Mouse (Mus musculus) hindbrain, postnatal 0 days (tissue): ENCODE results near the gene Epn2. TPM values are rescaled to one million over a fixed set of nuclear protein-coding genes. Genes with fewer than 3 reads are reported as not detected.

Source experiments
- ATAC-seq: fragments of 200-750 bp; cut with Nextera tagmentation; 2 replicates; pipeline ENCODE4 v1.8.0; 2017; ENCODE audit warnings: mild to moderate bottlenecking, moderate TSS enrichment, moderate library complexity
- DNase-seq: peaks from one replicate; pipeline ENCODE4 v3.0.0-alpha.2; 2015; ENCODE audit warnings: low spot score
- H3K27ac ChIP-seq: fragments of 300-500 bp; sonication (generic); 2 replicates; pipeline ENCODE4 v1.5.1; 2014; ENCODE audit warnings: mild to moderate bottlenecking
- H3K27me3 ChIP-seq: fragments of 300-500 bp; sonication (generic); 2 replicates; pipeline ENCODE4 v1.6.1; 2014; ENCODE audit warnings: low read length, mixed read lengths; ENCODE audit not compliant: insufficient read depth
- H3K36me3 ChIP-seq: fragments of 300-500 bp; sonication (generic); 2 replicates; pipeline ENCODE4 v1.6.1; 2014; ENCODE audit warnings: low read length, mixed read lengths; ENCODE audit not compliant: insufficient read depth
- H3K4me1 ChIP-seq: fragments of 300-500 bp; sonication (generic); 2 replicates; pipeline ENCODE4 v1.6.1; 2014; ENCODE audit warnings: antibody characterized with exemption, low read length, mixed read lengths; ENCODE audit not compliant: insufficient read depth
- H3K4me2 ChIP-seq: fragments of 300-500 bp; sonication (generic); 2 replicates; pipeline ENCODE4 v1.6.1; 2014; ENCODE audit warnings: low read depth, mild to moderate bottlenecking, low read length, moderate library complexity, mixed read lengths
- H3K4me3 ChIP-seq: fragments of 300-500 bp; sonication (generic); 2 replicates; pipeline ENCODE4 v1.5.1; 2014; ENCODE audit warnings: low read length
- H3K9ac ChIP-seq: fragments of 300-500 bp; sonication (generic); replicated peaks from 2 replicates; pipeline ENCODE4 v1.6.1; 2014; ENCODE audit warnings: mild to moderate bottlenecking, low read length, moderate library complexity, mixed read lengths
- H3K9me3 ChIP-seq: fragments of 300-500 bp; sonication (generic); 2 replicates; pipeline ENCODE4 v1.6.1; 2016; ENCODE audit warnings: low read length, mixed read lengths
- CTCF ChIP-seq: IDR thresholded peaks from 2 replicates; pipeline ENCODE4 v1.5.1; 2016; ENCODE audit warnings: antibody characterized with exemption, control low read depth, low read depth
- WGBS: fragments of 180-500 bp; shearing (Covaris S2); extraction: QIAGEN DNeasy Blood & Tissue Kit; methylation state at CpG from one replicate; pipeline ENCODE4 v1.1.7; 2014; 5-methylcytosine and 5-hydroxymethylcytosine counted together
- polyA plus RNA-seq: library from polyadenylated mRNA; unstranded; fragments of >200 nt; fragmentation: Nextera tagmentation; extraction: Ambion mirVana; gene quantifications from 2 replicates; pipeline ENCODE4 v1.2.1, GENCODE M21; 2015
- total RNA-seq: library from RNA; depleted of rRNA; stranded (reverse); fragments of >200 nt; gene quantifications from 2 replicates; pipeline ENCODE4 v1.2.3, GENCODE M21; 2014; rRNA removed

The Epn2 gene
- total and polyA plus RNA-seq, 2 experiments from 2014 or later, result 56.1 to 84.2 TPM

- H3K9ac ChIP-seq, result no peak overlapping the region
- H3K36me3 ChIP-seq, result no peaks in the 10 kb centered on the region
- no peaks in the 10 kb centered on the region for H3K9me3 ChIP-seq
- no peaks in the 10 kb centered on the region for H3K4me1 ChIP-seq
- ATAC-seq, result no peak
- TF ChIP-seq CTCF, result no peak
- H3K4me2 ChIP-seq, result no peak overlapping the region
- H3K27me3 ChIP-seq, result no peaks in the 10 kb centered on the region
- no peak for DNase-seq
- H3K27ac ChIP-seq, result no peak overlapping the region
- 70% methylated on average over 4 of the region's 4 CpGs for WGBS
- no peak overlapping the region for H3K4me3 ChIP-seq
Observed at GRCm38 (mm10) chr11:61473630-61474029, 105.9 kb downstream of the Epn2 start.

- TF ChIP-seq CTCF, result no peak
- H3K4me3 ChIP-seq, result no peak overlapping the region
- H3K4me1 ChIP-seq, result 0 out of 2 replicates have a peak, but pooled peaks cover 3% of the 10 kb centered on the region
- H3K4me2 ChIP-seq, result no peak overlapping the region
- ATAC-seq, result no peak
- no peak for DNase-seq
- no peaks in the 10 kb centered on the region for H3K27me3 ChIP-seq
- H3K9me3 ChIP-seq, result 0 out of 2 replicates have a peak, but pooled peaks cover 2% of the 10 kb centered on the region
- H3K36me3 ChIP-seq, result no peaks in the 10 kb centered on the region
- H3K27ac ChIP-seq, result no peak overlapping the region
- H3K9ac ChIP-seq, result no peak overlapping the region
Observed at GRCm38 (mm10) chr11:61470880-61471279, 108.6 kb downstream of the Epn2 start.

GRCm38 (mm10) chr11:61469317-61469917, 110.1 kb downstream of the Epn2 start:
- no peaks in the 10 kb centered on the region for H3K27me3 ChIP-seq
- DNase-seq (no peak), ATAC-seq (no peak)
- TF ChIP-seq CTCF, result no peak
- H3K4me3 ChIP-seq, result no peak overlapping the region
- H3K9me3 ChIP-seq, result 0 out of 2 replicates have a peak, but pooled peaks cover 2% of the 10 kb centered on the region
- 0 out of 2 replicates have a peak, but pooled peaks cover 10% of the 10 kb centered on the region for H3K4me1 ChIP-seq
- no peak overlapping the region for H3K9ac ChIP-seq
- no peak overlapping the region for H3K4me2 ChIP-seq
- 71% methylated on average over 7 of the region's 7 CpGs for WGBS
- H3K36me3 ChIP-seq, result no peaks in the 10 kb centered on the region
- no peak overlapping the region for H3K27ac ChIP-seq

- H3K4me3 ChIP-seq, result no peak overlapping the region
- no peaks in the 10 kb centered on the region for H3K27me3 ChIP-seq
- no peak overlapping the region for H3K27ac ChIP-seq
- no peak overlapping the region for H3K9ac ChIP-seq
- DNase-seq (peak; percentile 48), ATAC-seq (peak; percentile 55; the same call in 1 of the 2 replicates)
- no peak overlapping the region for H3K4me2 ChIP-seq
- 0 out of 2 replicates have a peak, but pooled peaks cover 2% of the 10 kb centered on the region for H3K9me3 ChIP-seq
- no peaks in the 10 kb centered on the region for H3K36me3 ChIP-seq
- H3K4me1 ChIP-seq, result 0 out of 2 replicates have a peak, but pooled peaks cover 10% of the 10 kb centered on the region
- 70% methylated on average over 4 of the region's 4 CpGs for WGBS
- TF ChIP-seq CTCF, result no peak
Observed at GRCm38 (mm10) chr11:61468534-61468933, 111.0 kb downstream of the Epn2 start.

Other genes starting within 250 kb of the Epn2 start
- gene Slc47a2, start 236.8 kb downstream of the Epn2 start, total RNA-seq, result 0.16 TPM in 1 of 2 replicates, not detected in the other
- gene Slc47a2, start 236.8 kb downstream of the Epn2 start, polyA plus RNA-seq, result 0.14 and 0.21 TPM in 2 replicates
- 7.7 and 9.5 TPM in 2 replicates for gene Slc47a1, start 201.3 kb downstream of the Epn2 start, total RNA-seq
- 2.3 and 3.2 TPM in 2 replicates for gene Slc47a1, start 201.3 kb downstream of the Epn2 start, polyA plus RNA-seq
- 74.3 and 74.9 TPM in 2 replicates for gene Rnf112, start 125.6 kb downstream of the Epn2 start, total RNA-seq
- 22.0 and 23.8 TPM in 2 replicates for gene Rnf112, start 125.6 kb downstream of the Epn2 start, polyA plus RNA-seq
- gene Mfap4, start 94.3 kb downstream of the Epn2 start, total RNA-seq, result 42.1 and 68.1 TPM in 2 replicates
- 38.7 and 43.3 TPM in 2 replicates for gene Mfap4, start 94.3 kb downstream of the Epn2 start, polyA plus RNA-seq
- gene Mapk7, start 85.3 kb downstream of the Epn2 start, total RNA-seq, result 50.5 and 58.8 TPM in 2 replicates
- gene Mapk7, start 85.3 kb downstream of the Epn2 start, polyA plus RNA-seq, result 43.1 TPM in 2 replicates
- 22.8 and 33.9 TPM in 2 replicates for gene B9d1, start 74.5 kb downstream of the Epn2 start, total RNA-seq
- 26.2 and 29.7 TPM in 2 replicates for gene B9d1, start 74.5 kb downstream of the Epn2 start, polyA plus RNA-seq
- 7.4 and 11.9 TPM in 2 replicates for gene Grap, start 73.6 kb upstream of the Epn2 start, total RNA-seq
- gene Grap, start 73.6 kb upstream of the Epn2 start, polyA plus RNA-seq, result 7.7 and 8.1 TPM in 2 replicates
- gene Fam83g, start 104.4 kb upstream of the Epn2 start, total RNA-seq, result 0.11 and 0.21 TPM in 2 replicates
- gene Fam83g, start 104.4 kb upstream of the Epn2 start, polyA plus RNA-seq, result 0.10 TPM in 2 replicates
- 0.21 TPM in 1 of 2 replicates, not detected in the other for gene Slc5a10, start 141.1 kb upstream of the Epn2 start, total RNA-seq
- gene Slc5a10, start 141.1 kb upstream of the Epn2 start, polyA plus RNA-seq, result 0.19 and 0.20 TPM in 2 replicates
- gene Prpsap2, start 182.4 kb upstream of the Epn2 start, total RNA-seq, result 42.7 and 46.2 TPM in 2 replicates
- gene Prpsap2, start 182.4 kb upstream of the Epn2 start, polyA plus RNA-seq, result 40.7 and 45.6 TPM in 2 replicates